Mouse (Mus musculus) urinary bladder, postnatal 36 days (tissue): ENCODE data around the gene Capn12.
"Not testable (repeated sequence)": the region's sequence is repeated elsewhere in the genome, so short reads cannot be mapped to it uniquely, and the experiment has no call there.

Source experiments
- DNase-seq, 2 experiments: peaks; one replicate each; pipeline ENCODE4 v3.0.0; 2022; ENCODE audit warnings: low spot score in 2 of 2, mixed read lengths in 1 of 2

Capn12 gene

DNA sequence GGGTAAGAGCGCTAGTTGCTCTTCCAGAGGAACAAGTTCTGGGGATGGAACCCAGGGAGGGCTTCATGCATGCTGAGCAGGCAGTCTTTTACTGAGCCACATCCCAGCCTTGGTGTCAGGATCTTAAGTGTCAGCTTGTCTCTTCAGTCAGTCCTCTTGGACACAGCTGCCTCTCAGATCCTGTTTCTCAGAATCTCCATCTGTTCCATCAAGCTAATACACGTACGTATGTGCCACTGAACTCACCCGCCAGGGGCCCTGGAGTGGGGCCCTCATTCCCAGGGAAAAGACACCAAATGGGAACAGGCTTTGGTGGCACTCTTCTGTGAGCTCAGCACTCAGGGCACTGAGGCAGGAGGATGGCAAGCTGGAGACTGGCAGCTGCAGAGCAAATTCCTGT is 3.4 kb upstream of the Capn12 start:
- DNase-seq, result no peak

DNA sequence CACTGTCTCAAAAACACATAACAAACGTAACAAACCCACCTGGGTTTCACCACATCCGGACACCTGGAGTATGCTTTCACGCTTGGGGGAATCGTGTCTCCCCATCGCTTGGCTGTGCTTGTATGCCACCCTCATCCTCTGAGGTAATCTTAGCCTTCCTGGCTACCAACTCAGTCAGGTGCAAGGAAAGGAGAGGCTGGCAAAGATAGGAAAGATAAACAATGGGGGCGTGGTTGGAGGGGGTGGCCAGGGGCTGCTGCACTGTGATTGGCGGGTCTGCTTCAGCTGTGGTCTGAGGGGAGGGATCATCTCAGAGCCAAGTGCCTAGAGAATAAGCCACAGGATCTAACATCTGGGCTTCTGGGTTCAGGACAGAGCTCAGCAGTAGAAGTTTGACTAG is 1.6 kb upstream of the Capn12 start:
- no peak for DNase-seq

DNA sequence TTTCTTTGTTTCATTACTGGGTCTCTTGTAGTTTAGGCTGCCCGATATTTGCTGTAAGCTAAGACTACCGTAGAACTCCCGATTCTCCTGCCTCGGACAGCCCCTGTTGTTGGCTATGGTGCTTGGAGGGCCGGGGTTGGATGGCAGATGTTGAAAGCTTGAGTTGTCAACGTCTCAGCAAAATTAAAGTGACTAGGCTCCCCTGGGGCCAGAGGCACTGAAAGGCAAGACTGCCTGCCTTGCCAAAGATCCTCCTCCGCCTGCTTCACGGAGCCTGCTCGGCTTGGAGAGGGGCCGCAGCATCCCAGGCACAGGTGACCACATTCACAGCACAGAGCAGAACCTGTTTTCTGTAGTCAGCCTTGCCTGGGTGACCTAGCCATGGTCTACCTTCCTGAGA is 668 bp upstream of the Capn12 start:
- no peak for DNase-seq

DNA sequence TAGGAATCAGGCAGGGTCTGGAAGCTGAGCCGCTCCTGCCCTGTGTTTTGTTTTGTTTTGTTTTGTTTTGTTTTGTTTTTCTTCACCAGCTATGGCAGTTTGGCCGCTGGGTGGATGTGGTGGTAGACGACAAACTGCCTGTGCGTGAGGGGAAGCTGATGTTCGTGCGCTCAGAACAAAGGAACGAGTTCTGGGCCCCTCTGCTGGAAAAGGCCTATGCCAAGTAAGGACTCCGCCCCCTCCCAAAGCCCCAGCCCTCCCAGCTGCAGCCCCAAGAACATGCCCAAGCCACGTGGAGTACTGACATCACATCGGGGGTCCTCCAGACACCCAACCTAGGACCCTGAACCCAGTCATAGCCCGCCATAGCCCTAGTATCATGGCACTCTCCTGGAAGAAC is 1.8 kb downstream of the Capn12 start:
- no peak for DNase-seq

DNA sequence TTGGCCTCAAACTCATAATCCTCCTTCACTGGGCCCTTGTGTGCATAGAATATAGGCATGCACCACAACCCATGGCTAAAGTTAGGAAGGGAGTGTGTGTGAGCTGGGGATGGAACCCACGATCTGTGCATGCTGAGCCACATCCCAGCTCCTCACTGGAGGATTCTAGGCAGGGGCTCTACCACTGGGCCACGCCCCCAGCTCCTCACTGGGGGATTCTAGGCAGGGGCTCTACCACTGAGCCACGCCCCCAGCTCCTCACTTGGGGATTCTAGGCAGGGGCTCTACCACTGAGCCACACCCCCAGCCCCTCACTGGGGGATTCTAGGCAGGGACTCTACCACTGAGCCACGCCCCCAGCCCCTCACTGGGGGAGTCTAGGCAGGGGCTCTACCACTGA is 2.5 kb downstream of the Capn12 start:
- not testable (repeated sequence) for DNase-seq

DNA sequence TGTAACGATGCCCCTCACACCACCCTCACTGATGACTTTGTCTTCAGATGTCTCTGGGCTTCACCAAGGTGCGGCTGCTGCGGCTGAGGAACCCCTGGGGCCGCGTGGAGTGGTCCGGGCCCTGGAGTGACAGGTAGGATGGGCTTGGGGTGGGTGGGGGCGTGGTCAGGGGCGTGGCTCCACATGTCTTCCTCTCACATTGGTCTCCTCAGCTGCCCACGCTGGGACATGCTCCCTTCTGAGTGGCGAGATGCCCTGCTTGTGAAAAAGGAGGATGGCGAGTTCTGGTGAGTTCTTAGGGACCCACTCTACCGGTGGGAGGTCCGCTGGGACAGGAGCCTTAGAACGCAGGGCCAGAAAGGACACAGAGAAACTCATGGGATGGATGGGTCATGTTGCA is 5.3 kb downstream of the Capn12 start:
- no peak for DNase-seq

DNA sequence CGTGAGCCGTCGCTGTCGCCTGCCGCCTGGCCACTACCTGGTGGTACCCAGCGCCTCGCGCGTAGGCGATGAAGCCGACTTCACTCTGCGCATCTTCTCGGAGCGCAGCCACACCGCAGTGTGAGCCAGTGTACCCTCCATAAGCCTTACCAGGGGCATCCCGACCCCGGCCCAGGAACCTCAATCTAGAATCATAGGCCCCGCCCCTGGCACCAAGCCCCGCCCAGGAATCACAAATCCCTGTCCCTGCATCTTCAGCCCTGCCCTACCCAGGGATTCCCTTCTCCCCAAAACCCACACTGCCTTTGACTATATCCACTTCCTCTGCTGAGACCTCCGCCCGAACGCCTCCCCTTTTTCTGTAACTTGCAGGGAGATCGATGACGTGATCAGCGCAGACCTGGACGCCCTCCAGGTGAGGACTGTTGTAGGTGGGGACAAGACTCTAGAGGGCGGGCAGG is 7.5 kb downstream of the Capn12 start:
- no peak for DNase-seq

DNA sequence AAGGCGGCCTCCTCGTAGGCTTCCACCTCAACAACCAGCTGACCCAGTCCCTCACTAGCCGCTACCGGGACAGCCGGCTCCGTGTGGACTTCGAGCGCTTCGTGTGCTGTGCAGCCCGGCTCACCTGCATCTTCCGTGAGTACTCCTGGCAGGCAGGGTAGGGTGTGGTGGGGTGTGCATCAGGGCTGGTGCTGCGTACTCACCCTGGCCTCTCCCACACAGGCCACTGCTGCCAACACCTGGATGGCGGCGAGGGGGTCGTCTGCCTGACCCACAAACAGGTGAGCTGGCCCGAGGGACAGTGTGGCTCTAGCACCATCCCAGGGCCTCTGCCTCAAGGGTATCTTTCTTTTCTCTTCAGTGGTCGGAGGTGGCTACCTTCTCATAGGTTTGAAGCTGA is 11.4 kb downstream of the Capn12 start:
- no peak for DNase-seq

DNA sequence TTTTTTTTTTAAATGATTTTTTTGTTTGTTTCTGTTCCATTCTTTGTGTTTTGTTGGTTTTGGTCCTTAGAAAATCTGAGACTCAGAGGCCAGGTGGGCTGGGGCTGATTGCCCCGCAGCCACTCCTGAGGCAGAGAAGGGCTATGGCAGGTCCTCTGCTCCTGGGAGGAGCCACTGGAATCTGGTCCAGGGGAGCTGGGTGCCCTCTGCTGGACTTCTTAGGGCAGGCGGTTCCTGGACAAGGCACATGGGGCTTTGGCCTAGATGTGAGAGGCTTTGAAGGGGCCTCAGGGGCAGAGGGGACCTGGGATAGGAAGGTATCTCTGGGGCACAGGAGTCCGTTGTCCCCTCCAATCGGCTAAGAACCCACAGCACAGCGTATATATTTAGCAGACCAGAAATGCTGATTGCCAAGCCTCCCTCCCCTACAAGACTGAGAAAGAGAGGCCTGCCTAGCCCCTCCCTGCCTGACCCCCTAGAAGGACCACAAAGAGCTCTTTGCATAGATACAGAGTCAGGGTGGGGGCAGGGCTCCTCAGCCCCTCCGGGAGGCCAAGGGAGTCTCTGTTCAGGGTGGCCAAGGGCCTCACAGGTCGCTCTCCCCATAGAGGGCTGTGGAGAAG is 12.5 kb downstream of the Capn12 start:
- peak in 1 of 2 experiments; percentile 47 for DNase-seq

DNA sequence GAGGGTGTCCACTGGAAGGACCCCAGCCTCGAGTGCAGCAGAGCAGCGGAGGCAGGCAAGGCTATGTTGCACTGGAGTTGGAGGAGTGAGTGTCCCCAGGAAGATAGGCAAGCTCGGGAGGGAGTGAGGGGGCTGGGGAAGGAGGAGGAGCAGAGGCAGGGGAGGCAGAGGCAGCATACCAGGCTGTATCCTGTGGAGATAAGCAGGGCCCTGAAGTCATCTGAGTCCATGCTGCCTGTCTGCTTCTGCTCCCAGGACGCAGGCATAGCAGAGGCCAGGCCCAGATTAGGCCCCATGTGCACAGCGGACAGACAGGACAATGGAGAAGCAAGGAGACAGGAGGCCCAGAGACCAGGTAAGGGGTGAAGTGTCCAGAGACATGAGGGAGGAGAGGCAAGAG is 13.7 kb downstream of the Capn12 start:
- DNase-seq, result no peak

DNA sequence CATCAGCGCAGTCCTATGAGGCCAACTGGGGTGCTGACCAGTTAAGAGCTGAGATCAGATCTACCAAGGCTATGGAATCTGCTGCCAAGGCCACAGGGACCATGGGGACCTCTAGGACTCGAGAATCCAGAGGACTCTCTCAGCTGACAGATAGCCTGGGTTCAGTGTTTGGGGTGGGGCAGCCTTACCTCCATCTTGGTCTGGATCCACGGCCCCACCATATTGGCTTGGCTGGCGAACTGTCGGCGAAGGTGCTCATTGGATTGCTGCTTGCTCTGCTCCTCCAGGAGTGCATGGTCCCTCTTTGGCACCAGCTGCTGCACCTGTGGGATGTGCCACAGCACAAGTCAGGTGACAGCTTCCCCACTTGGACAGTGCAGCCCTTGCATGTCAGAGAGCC is 16.4 kb downstream of the Capn12 start:
- no peak for DNase-seq

DNA sequence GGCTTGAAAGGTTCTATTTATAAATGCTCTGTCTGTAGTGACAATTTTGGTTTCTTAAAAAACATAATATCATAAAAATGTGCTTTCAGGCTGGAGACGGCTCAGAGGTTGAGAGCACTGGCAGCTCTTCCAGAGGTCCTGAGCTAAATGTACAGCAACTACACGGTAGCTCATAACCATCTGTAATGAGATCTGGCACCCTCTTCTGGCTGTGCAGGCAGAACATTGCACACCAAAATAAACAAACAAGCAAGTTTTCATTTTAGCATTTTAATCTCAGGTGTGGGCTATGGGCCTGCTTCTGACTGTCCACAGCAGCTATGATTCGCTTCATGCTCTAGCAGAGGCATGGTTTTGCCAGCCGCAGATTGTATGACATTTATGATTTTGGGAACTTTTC is 18.8 kb downstream of the Capn12 start:
- DNase-seq, result no peak

DNA sequence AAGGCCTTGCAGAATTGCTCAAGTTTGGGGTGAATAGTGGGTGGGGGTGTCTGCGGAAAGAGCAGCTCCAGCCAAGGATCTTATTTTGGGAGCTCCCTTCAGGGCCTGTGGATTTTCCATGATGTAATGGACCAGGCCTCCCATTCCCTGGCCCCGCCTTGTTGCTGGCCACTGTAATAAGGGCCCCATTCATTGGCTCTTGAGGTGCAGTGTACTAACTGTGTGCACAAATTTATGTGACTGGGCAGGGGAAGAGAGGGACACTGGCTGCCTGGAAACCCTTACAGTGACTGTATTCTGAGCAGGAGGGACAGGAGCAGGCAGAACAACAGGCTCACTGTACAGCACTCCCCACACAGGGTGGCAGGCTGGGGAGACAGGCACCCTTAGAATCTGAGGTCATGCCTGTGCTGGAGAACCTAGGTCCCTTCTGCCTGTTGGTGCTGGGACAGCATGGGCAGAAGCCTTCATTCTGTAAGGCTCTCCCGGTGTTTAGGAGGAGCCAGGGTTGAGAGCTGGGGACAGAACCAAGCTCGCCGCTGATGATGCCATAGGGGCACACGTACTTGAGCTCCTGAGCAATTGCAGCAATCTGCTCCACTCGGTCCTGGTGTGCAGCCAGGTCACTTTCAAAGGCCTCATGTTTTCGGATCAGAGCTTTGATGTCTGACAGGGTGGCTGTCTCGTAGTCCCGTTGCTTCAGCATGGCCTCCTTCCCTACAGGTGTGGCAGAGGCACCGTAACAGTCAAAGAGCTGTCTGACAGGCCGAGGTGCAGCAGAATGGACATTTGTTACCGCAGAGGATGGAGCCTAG is 20.3 kb downstream of the Capn12 start:
- no peak for DNase-seq

DNA sequence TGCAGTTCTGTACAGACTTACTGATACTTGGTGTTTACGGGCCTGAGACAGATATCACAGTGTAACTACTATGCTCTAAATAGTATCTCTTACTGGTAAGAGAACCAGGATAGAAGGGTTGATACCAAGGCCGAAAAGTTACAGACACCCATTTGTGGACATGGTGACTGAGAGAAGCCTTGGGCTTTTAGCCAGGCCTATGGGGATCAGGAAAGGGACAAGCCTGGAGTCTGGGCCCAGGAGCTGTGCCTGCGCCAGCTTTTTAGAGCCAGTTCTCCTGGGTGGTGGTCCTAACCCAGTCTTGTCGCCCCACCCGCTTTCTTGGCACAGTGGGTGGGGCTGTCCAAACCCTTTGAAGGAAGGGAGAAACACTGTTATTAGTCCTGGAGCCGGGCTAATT is 21.0 kb downstream of the Capn12 start:
- DNase-seq, result no peak

DNA sequence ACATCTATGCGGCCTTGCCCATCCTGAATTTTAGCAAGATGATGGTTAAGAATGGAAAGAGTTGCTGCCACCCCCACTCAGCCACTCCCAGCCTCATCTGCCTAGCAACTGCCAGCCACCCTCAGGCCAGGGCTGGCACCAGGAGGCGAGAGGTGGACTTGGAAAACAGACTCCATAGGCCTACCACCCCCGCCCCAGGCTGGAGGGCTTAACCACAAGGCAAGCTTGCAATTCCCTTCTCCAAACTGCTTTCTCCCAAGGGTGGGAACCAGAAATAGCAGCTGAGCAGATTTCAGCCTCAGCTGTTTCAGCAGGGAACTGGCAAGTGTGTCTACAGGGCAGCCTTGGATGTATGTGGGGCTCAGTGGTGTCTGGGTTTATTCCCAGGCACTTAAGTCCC is 21.6 kb downstream of the Capn12 start:
- no peak for DNase-seq

DNA sequence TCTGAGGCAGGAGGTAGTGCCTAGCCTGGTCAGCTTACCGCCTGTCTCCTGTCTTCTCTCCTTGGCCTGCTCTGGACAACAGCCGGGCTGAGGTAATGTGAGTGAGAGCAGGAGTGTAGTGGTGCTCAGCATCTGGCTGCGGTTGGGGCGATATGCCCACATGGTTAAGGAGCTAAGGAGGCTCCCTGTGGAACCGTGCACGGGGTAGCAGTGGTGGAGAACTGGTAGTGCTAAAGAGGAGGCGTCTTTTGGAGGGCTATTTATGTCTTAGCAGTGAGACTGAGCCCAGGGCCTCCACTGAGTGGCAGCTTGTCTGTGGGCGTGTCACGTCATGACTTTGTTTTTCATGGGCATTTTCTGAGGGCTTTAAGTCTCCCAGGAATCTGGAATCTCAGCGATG is 22.6 kb downstream of the Capn12 start:
- no peak for DNase-seq

DNA sequence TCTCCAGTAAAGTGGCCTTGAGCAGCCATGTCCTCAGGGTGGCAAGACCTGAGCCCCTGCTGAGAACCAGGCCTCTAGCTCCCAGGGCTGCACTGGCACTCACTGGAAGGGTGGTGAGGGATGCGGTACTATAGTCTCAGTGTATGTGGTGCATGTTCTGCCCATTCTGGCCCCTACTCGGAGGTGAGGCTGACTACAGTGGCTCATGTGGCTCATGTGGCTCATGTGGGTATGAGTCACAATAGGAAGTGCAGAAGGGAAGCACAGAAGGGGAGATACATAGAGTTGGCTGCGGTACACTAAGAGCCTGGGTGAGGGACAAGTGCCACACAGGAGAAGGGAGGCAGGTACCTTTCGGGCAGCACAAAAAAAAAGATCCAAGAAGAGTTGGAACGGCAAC is 26.0 kb downstream of the Capn12 start:
- no peak for DNase-seq

DNA sequence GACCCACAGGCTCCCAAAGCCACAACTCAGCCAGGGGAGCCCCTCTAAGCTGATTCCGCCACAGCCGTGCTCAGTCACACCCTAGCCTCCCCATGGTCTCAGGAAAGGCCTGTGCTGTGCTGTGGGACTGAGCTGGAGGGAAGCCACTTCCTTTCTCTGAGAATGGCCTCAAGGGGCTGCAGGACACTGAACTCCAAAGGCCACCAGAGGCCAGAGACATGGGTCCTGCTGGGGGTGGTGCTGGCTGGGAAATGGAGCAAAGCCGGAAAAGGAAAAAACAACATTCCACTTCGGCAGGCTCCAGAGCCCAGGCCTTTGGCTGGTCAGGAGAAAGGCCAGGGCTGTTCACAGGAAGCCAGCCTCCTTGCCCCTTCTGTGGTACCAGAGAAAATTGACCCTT is 30.4 kb downstream of the Capn12 start:
- DNase-seq, result peak in 1 of 2 experiments; percentile 40

DNA sequence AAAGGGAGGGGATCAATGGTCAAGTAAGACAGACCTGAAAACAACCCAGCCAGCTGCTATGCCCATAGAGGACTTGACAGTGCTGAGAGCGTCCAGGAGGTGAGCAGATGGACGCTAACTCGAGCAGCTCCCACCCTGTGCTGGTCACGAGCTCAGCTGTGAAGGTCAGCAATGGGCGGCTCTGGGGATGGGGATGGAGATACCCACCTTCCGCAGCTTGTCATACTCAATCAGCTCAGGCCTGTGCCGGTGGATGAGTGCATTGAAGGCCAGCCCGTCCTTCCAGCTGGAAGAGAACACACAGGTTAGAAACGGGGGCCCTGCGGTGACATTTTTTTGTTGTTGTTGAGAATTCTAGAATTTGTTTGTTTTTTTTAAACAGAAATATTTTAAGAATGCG is 31.9 kb downstream of the Capn12 start:
- DNase-seq, result no peak

DNA sequence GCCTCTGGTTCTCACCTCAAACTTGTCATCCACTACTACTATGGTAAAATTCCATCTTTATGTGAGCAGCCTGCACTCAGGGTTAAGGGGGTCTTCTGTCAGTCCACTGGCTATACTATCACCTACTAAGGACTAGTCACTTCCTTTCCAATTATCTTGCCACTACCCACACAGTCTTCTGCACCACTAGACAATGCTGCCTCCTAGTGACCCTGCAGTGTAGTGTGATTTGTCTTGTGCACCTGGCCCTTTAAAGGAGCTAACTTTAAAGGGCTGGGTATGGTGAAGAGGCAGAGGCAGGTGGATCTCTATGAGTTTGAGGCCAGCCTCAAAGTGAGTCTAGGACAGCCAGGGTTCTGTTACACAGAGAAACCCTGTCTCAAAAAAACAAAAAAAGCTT is 35.3 kb downstream of the Capn12 start:
- DNase-seq, result no peak

DNA sequence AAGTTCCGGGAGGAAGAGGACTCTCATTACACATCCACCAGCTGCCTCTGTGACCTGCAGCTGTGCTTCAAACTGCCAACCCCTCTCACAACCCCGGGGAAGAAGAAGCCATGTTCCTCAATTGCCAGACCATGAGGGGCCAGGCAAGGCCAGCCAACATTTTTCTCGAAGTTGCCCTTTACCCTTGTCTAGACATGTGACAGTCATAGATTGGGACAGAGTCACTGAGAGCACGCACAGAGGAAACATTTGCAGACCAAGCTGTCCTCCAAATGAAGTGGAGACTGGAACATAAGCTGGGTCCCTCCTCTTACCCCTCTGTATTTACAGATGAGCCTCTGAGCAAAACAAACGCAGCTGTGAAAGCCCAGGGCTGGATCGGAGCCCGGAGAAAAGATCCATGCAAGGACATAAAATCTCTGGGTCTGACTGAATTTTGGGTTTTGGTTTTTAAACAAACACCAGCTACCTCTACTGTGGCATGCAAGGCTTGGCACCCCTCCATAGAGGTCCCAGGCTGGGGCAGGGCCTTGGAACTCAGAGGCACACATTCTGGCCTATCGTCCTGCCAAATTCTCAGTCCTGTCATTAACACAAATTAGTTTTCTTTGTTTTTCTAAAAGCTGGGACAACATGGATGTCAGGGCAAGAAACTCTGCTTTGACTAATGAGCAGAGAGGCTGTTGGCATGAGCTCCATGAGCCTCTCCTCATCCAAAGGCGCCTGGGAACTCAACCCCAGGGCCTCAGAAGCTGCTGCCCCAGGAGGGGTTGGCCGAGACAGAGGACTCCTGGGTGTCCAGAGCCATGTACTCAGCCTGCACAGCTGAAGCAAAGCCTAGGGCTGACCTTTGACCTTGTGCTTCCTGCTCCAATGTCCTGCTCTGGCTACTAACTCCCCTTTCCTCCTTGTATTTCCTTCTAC is 36.5 kb downstream of the Capn12 start:
- DNase-seq, result peak in 1 of 2 experiments; percentile 56

DNA sequence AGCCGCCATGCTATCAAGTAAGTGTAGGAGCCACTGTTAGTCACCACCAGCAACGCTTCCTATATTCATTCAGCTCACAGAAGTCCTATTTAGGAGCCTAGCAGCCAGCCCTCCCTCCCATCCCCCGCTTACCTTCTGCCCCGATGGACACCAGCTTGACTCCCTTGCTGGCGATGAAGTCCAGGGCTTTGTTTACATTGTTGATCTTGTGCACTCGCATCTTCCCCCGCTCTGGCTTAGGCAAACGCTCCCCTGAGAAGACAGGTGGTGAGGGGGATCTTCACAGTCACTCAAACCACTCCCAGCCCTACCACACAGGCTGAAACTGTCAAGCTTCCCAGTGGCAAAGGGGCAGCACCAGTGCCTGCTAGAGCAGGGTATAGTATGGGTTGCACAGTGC is 37.3 kb downstream of the Capn12 start:
- DNase-seq, result no peak
